Mouse (Mus musculus) layer of hippocampus, adult 9-10 months (tissue): ENCODE results near the gene Mob3a.

Experiments
- DNase-seq: peaks from one replicate; pipeline ENCODE4 v3.0.0; 2022; ENCODE audit warnings: low spot score

Mob3a gene

GRCm38 (mm10) chr10:80677942-80678436, 23.8 kb downstream of the Mob3a start, which contains the start of gene Mknk2:
Mknk2 (minus strand) TSS chr10:80678112.
- DNase-seq = peak; percentile 79

- DNase-seq = no peak
These were observed 24.5 kb downstream of the Mob3a start for GRCm38 (mm10) chr10:80677128-80677875.

GRCm38 (mm10) chr10:80676198-80676928, 25.4 kb downstream of the Mob3a start:
- DNase-seq = peak; percentile 97

GRCm38 (mm10) chr10:80675405-80676197, 26.2 kb downstream of the Mob3a start:
- no peak for DNase-seq

- DNase-seq = no peak
These were observed 26.8 kb downstream of the Mob3a start for GRCm38 (mm10) chr10:80674851-80675404.

DNA sequence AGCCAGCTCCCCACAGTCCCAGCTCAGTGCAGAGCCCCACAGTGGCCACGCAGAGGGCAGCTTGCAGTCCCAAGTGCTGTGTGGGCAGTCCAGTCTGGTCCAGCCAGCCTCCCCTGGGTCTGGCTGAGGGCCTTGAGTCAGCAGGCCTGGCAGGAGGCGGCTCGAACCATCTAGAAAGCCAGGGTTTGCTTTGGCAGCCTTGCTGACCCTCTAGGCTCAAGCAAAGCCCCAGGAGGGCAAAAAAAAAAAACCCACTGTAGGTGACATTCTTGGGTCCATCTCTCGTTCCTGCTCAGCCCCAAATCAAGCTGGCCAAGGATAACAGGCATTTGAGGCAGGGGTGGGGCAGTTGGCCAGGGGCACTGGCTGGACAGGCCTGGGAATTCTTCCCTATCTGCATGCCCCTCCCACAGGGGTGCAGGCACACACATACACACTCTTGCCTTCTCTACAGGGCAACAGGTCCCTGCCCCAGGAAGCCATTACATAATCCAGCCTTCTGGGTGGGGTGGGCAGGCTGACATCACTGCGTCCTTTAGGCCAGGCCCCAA, 27.5 kb downstream of the Mob3a start:
- no peak for DNase-seq

DNA sequence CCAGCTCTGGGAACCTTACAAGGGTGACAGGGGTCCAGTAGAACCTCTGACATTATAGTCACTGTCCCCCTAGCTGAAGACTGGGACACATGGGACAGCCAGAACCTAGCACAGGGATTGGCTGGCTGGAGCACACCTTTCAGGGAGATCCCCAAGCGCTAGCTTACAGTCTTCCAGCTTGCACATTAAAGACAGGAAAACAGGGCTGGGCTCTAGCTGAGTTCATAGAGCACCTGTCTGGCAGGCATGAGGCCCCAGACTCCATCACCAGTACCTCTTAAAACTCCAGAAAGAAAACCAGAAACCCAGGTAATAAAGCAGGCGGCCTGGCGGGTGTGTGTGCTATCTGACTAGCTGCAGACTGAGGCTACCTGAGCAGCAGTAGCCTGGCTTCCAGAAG, 28.1 kb downstream of the Mob3a start:
- no peak for DNase-seq

GRCm38 (mm10) chr10:80671936-80672690, 29.7 kb downstream of the Mob3a start:
- no peak for DNase-seq

GRCm38 (mm10) chr10:80671251-80671650, 30.5 kb downstream of the Mob3a start:
- no peak for DNase-seq

- DNase-seq = no peak
These were observed 31.2 kb downstream of the Mob3a start for GRCm38 (mm10) chr10:80670531-80670930.

DNA sequence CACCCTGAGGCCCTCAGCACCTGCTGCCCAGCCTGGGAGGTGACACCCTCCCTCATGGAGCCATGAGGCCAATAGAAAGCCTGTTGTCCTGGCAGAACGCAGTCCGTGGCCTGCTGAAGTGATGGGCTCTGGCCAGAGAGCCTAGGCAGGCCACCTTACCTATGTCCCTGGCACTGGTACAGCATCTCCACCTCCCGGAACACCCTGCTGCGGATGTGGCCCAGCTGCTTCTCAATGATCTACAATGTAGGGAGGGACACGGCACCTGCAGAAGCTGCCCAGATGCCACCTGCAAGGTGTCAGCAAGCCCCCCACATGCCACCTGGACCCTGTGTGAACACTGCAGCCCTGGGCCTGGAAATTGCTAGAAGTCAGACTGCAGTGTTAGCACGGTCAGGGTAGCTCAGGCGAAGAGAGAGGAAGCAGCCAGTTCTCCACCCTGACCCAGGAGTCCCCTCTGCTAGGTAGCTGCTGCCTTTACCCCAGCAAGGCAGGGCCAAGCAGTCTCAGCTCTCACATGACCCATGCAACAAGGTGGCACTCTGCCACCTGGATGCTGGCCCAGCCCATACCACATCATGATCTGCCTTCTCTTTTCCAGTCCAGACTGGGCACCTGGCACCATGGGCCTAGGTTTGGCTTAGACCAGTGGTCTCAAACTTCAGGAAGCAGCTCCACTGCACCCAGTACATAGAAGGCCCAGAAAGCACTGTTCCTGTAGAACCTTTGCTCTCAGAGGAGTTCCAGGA, 31.9 kb downstream of the Mob3a start:
- DNase-seq = no peak

DNA sequence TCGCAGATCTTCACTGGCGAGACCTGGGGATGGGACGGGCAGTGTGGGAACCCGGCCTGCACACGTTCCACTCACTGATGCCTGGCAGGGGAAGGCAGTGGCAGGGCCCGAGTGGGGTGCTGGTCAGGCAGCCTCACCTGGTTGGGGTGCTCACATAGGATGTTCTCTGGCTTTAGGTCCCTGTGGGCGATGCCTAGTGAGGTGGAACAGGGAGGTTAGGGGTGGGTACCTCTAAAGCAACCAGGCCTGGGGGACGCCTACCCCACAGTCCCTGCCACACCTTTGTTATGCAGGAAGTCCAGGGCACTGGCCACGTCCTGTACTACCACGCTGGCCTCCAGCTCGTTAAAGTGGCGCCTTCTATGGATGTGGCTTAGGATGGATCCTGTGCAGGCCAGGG, 32.8 kb downstream of the Mob3a start:
- DNase-seq = no peak

GRCm38 (mm10) chr10:80668614-80669013, 33.2 kb downstream of the Mob3a start:
- DNase-seq = no peak

DNA sequence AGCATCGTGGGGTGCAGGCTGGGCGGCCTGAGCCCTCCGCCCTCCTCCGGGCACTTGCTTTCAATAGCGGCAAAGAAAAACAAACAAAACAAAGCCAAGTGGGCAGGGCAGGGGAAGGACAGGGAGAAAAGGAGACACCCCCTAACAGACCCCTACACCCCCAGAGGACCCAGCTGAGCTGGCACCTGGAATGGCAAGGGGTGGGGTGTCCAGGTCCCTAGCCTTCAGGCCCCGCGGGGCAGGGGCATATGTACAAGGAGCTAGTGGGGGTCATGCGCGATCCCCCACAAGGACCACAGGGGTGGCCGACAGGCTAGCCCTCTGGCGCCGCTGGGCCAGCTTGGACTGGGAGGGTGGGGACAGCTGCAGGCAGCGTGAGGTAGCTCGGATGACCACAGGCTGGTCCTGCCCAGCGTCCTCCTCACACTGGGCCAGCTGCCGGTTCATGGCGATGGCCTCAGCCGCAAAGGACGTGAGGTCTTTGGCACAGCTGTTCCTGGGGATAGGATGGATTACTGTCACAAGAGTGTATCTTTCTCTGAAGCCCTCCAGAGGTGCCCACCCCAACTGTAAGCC, 34.9 kb downstream of the Mob3a start:
- DNase-seq = no peak

GRCm38 (mm10) chr10:80665981-80666733, 35.6 kb downstream of the Mob3a start:
- DNase-seq = no peak

- no peak for DNase-seq
These were observed 36.3 kb downstream of the Mob3a start for GRCm38 (mm10) chr10:80665459-80665858.

DNA sequence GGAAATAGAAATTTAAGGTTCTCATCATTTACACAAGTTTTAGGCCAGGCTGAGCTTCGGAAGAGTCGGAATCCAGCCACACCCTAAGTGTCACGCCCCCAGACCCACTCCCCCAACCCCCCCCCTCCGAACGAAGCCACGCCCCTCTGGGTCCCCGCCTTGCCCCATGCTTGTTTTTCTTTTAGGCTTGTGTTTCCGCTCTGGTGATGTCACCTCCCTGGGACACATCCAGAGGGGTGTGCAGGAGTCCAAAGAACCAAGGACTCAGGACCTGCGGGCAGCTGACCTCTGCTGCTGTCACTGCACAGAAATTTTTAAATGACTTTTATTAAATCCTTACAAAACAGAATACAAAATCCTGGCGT, 36.8 kb downstream of the Mob3a start:
- no peak for DNase-seq

GRCm38 (mm10) chr10:80664197-80665015, 37.4 kb downstream of the Mob3a start:
- no peak for DNase-seq
